Mouse (Mus musculus): ENCODE measurements around the gene Adam10. TPM values are rescaled to one million over a fixed set of nuclear protein-coding genes. Genes with fewer than 3 reads are reported as not detected.

Gene Adam10
- polyA plus RNA-seq, 1 experiment from 2014 or later, result 63.7 TPM

Small RNA genes lying within 50 kb of the gene (microRNA-seq; reads per million reads assigned to microRNA genes)
- gene Gm25149, result not detected

Other genes with a start within 250 kb of the Adam10 start
- 27.2 and 29.7 TPM in 2 replicates for gene Rnf111, start 175.3 kb upstream of the Adam10 start, polyA plus RNA-seq (2014; fragmentation: Nextera tagmentation; extraction: Ambion mirVana)
- gene Sltm, start 136.2 kb upstream of the Adam10 start, polyA plus RNA-seq (2014; fragmentation: Nextera tagmentation; extraction: Ambion mirVana), result 56.5 and 62.1 TPM in 2 replicates
- gene Gm10642, start 22.7 kb upstream of the Adam10 start, polyA plus RNA-seq (2014; fragmentation: Nextera tagmentation; extraction: Ambion mirVana), result 0.13 and 0.50 TPM in 2 replicates
- 8.5 and 11.0 TPM in 2 replicates for gene Mindy2, start 21.8 kb upstream of the Adam10 start, polyA plus RNA-seq (2014; fragmentation: Nextera tagmentation; extraction: Ambion mirVana)

All from intestine, embryonic 14.5 days (tissue).